Mouse (Mus musculus) heart, postnatal 14 days (tissue): Measurements from ENCODE around the gene Nr5a2. TPM values are rescaled to one million over a fixed set of nuclear protein-coding genes. Genes with fewer than 3 reads are reported as not detected.

Experiments used
- DNase-seq, 2 experiments: peaks; one replicate each; pipeline ENCODE4 v3.0.0; 2021 to 2022
- intact Hi-C: fragments of 180-260 bp; cut with DNase I; formaldehyde crosslinking; loops from one replicate; pipeline ENCODE4 v1.15.1; 2025
- total RNA-seq, 2 experiments: library from RNA; stranded (reverse); gene quantifications; 2 replicates each; pipeline ENCODE4 v1.2.3; 2021

Gene Nr5a2
- total RNA-seq, 2 experiments from 2014 or later, result 1.6 to 2.2 TPM

DNA sequence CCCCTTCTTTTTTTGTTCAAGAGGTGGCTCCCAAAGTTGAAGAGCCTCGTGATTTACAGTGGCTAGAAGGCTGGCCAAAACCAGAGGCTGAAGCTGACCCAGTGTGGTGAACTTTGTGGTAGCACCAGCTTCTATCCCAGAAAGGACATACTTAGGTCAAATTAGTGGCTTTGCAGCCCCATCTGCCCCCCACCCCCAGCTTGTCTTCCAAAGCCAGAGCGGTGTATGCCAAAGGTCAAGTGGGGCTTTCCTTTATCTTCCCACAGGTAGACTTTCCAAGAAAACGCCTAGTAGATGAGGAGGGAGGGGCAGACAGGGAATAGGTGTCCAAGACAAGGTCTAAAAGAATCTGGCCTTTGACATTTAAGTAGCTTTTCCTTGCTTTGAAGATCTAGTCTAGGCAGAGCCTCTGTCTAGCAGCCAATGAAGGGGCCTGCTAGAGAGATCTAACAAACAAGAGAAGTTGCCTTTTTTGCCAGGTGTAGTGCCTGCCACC is 9.0 kb downstream of the Nr5a2 start:
- intact Hi-C loops, result loop anchor here (10.0 kb wide), 1 partner anchor 396 kb away; no protein-coding TSS in a partner anchor

GRCm38 (mm10) chr1:136949323-136949741 is 10.9 kb downstream of the Nr5a2 start:
- DNase-seq, result no peak
- intact Hi-C loops, result loop anchor here (5.0 to 10.0 kb wide), 2 partner anchors 167 to 275 kb away; no protein-coding TSS in a partner anchor

More for the DNA sequence above, 9.0 kb downstream of the Nr5a2 start:
- no peak for DNase-seq

DNA sequence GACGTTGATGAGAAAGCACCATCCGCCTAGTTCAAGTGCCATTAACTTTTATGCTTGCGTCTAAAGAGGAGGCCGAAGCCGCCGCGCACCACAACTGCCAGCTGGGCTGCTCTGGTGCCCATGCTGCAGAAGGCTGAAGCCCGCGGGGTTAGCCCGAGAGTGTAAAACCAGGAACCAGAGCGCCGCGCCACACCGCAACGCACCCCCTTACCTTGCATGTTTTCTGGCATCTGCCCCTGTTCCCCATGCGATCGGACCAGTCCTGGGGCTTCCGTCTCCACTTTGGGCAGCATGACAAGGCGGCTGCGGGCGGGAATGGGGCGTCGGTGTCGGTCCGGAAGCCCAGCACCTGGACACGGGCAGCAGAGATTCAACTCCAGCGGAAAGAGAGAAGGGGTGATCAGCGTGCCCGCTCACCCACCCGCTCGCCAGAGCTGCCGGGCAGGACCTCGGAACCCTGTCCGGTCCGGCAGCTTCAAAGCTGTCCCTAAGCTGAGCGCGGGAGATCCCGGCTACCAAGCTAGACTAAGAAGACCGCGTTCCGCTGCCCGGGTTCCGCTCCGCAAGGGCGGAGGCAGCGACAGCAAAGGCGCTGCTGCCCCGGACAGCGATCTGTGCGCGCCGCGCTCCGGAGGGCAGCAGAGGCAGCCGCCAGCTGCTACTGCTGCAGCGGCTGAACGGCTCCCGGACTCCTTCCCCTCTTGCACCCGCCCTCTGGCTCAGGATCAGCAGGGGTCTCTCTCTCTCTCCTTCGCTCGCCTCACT is 11.6 kb downstream of the Nr5a2 start:
- intact Hi-C loops, result loop anchor here (5.0 to 10.0 kb wide), 2 partner anchors 166 to 276 kb away; no protein-coding TSS in a partner anchor
- peak; percentile 62 to 66 for DNase-seq

- DNase-seq, result no peak
- intact Hi-C loops, result loop anchor here (5.0 to 10.0 kb wide), 2 partner anchors 166 to 277 kb away; no protein-coding TSS in a partner anchor
Measured at GRCm38 (mm10) chr1:136948127-136948422, 12.2 kb downstream of the Nr5a2 start.

DNA sequence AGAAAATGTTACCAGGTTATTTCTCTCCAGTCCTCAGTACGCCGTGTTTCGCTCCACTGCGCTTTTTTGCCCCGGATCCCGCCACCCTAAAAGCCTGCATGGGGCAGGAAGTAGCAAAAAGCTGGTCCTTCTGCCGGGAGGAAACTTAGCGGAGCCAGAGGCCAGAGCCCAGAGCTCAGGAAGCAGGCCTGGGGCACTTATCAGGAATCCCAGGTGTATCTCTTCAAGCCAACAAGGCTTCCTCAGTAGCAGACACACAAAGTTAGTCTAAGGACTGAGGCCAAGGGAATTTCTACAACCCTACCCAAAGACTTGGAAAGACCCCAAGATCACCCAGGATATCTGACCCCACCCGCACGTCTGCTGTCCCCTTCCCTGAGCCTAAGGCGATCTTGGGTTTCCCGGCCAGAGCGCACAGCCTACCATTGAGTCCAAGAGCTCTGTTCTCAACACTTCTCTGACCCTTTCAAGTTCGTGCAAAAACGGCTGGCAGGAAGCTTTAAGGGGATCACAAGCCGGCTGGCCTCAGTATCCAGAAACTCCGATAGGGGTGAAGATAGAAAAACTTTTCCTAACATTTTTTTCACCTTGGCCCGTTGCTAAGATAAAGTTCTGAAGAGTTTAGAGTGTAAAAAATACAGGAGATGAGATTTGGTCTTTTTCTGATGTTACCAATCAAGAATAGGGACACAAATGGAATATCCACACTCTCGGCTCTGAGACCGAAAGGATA is 12.7 kb downstream of the Nr5a2 start:
- DNase-seq, result peak in 1 of 2 experiments; percentile 15
- intact Hi-C loops, result loop anchor here (5.0 to 10.0 kb wide), 2 partner anchors 165 to 277 kb away; no protein-coding TSS in a partner anchor

- DNase-seq, result peak in 1 of 2 experiments; percentile 11
- intact Hi-C loops, result loop anchor here (5.0 to 10.0 kb wide), 2 partner anchors 165 to 278 kb away; no protein-coding TSS in a partner anchor
Measured at GRCm38 (mm10) chr1:136946806-136947393, 13.3 kb downstream of the Nr5a2 start.

- intact Hi-C loops, result loop anchor here (5.0 to 10.0 kb wide), 2 partner anchors 164 to 278 kb away; no protein-coding TSS in a partner anchor
Measured at GRCm38 (mm10) chr1:136946404-136946803, 13.8 kb downstream of the Nr5a2 start.

GRCm38 (mm10) chr1:136945876-136946275 is 14.4 kb downstream of the Nr5a2 start:
- DNase-seq, result no peak
- intact Hi-C loops, result loop anchor here (5.0 to 10.0 kb wide), 2 partner anchors 164 to 279 kb away; no protein-coding TSS in a partner anchor

More at GRCm38 (mm10) chr1:136946404-136946803, 13.8 kb downstream of the Nr5a2 start:
- no peak for DNase-seq

DNA sequence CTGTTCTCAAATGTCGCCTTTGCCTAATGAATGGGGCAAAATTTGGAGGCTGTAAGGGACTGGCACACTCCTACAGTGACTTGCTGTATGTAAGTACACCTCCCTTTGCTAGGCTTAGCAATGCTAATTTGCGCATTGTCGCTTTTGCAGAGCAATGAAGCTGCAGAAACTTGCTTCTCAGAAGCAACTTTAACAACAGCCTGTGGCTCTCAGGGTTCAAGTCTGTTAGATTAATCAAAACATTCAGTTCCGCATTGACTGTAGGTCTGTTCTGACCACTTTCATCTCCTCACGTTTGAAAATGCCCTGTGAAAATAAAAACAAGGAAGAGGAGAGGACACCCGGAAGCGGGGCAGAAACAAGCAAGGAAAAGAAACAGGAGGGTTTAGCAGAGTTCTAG is 14.8 kb downstream of the Nr5a2 start:
- DNase-seq, result no peak
- intact Hi-C loops, result loop anchor here (5.0 to 10.0 kb wide), 2 partner anchors 163 to 279 kb away; no protein-coding TSS in a partner anchor

DNA sequence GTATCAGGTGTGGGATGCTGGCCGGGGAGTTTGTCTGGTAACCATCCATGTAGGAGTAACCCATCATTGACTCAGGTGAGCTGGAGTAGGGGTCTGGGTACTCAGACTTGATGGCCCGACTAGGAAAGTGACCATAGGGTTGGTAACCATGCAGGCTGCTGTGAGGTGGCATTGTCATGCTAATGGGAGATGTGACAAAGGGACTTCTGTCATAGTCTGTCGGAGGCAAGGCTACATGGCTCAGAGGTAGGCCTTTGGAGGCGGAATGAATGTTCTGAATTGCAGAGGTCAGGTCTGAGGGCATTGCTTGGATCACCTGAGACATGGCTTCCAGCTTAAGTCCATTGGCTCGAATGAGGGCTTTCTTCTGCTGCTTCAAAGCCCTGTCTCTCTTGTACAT is 19.6 kb downstream of the Nr5a2 start:
- intact Hi-C loops, result loop anchor here (1.0 to 10.0 kb wide), 2 partner anchors 95 to 284 kb away; no protein-coding TSS in a partner anchor
- DNase-seq, result no peak

DNA sequence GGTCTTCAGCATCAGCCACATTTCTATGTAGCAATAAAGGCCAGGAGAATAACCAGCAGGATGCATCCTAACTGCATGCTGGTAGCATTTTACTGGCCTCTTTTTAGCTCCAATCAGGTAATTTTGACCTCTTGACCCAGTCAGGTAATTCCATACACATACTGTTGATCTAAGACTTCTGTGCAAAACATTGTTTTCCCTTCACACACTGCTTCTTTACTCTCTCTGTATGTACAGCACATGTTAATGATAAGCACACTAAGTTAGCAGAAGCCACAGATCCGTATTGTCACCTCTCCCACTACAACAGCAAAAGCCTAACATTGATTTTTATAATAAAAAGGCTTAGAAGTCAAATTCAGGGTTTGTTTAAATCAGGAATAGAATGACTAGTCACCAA is 21.0 kb downstream of the Nr5a2 start:
- DNase-seq, result no peak
- intact Hi-C loops, result no loop called here

- DNase-seq, result no peak
- intact Hi-C loops, result no loop called here
Measured at GRCm38 (mm10) chr1:136935960-136936324, 24.3 kb downstream of the Nr5a2 start.

DNA sequence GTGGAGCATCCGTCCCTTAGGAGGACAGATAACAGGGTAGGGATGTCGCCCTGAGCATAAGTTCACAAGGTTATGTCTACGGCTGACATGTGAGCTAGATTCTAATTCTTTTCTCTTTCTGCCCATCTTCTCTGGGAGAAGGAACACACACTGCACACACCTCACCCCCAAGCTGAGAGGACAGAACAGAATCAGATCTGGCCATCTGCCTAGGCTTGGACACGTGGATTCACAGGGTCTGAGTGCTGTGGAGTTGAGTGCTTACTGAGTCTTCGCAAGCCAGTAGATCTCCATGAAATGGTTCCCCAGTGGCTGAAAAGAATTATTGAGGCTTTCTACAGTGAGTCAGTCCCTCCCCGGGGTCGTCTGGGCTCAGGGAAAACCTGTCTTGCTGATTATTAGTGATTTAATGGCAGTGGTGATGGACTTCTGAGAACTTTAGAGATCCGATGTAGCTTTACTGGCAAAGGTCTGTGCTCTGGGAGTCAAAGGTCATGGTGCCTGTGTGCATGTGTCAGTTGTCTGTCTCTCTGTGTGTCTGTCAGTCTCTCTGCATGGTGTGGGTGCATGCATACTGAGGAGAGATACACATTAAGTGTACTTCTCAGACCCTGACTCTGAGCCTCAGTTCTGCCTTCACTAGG is 24.8 kb downstream of the Nr5a2 start:
- intact Hi-C loops, result no loop called here

GRCm38 (mm10) chr1:136934051-136934450 is 26.2 kb downstream of the Nr5a2 start:
- DNase-seq, result no peak
- intact Hi-C loops, result no loop called here

More for the DNA sequence above, 24.8 kb downstream of the Nr5a2 start:
- no peak for DNase-seq

DNA sequence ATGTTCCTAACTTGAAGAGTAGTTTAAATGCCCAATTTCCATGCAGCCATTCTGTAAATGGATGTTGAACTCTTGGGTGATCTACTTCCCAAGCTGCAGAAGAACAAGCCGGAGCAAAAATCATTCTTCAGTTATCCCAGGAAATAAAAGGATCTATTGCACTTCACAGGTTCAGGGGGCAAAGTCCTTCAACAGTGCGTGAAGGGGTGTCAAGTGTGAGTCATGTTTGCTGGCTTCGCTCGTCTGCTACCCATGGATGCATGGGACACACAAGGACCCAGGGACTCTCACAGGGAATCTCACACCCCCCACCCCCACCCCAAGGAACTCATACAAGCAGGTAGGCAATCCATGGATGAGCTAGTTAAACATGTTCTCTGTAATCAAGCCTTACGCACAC is 29.2 kb downstream of the Nr5a2 start:
- DNase-seq, result no peak
- intact Hi-C loops, result no loop called here

- DNase-seq, result no peak
- intact Hi-C loops, result no loop called here
Measured at GRCm38 (mm10) chr1:136929743-136930142, 30.5 kb downstream of the Nr5a2 start.

DNA sequence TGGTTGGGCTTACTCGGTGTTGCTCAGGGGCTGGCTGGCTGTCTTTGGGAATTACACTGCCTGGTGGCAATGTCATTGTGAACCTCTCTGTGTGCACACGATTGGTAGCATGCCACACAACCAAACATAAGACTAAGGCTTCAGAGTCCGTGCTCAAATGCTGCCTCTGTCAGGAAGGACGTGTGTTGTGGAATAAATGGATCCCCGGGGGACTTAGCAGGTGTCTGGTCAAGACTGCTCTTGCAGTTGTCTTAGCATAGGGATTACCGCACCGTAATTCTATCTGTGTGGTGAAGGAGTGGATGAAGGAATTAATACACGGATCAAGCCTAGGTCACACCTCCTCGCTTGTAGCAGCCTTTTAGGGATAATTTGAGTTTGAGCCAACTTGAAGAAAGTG is 32.8 kb downstream of the Nr5a2 start:
- no peak for DNase-seq
- intact Hi-C loops, result no loop called here

DNA sequence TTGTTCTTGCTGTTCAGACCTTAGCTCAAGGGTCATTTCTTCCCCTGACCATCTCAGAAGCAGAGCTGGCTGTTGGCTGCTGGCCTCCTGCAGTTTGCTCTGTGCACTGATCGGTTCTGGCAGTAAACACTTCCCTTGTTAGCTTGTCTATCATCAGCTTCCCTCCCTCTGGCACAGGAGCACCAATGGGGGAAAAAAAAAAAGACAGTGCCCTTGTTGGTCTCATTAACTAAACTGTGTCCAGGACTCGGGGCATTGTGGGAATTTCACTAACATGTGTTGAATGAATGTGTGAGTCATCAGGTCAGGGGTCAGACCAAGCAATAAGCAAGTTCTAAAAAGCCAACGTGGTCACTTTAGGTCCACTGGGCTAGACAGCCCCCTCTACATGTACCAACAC is 34.2 kb downstream of the Nr5a2 start:
- no peak for DNase-seq
- intact Hi-C loops, result no loop called here

GRCm38 (mm10) chr1:136920089-136920488 is 40.2 kb downstream of the Nr5a2 start:
- no peak for DNase-seq
- intact Hi-C loops, result no loop called here

GRCm38 (mm10) chr1:136918791-136919190 is 41.5 kb downstream of the Nr5a2 start:
- intact Hi-C loops, result no loop called here
- DNase-seq, result peak in 1 of 2 experiments; percentile 16
